Mouse (Mus musculus): ENCODE data around the gene Gm9195.

- TF ChIP-seq CTCF (conservative IDR thresholded peaks at IDR 0.05; ENCODE audit: insufficient read depth, insufficient read length, low read depth, low read length): no peak
- TF ChIP-seq POLR2A (IDR thresholded peaks at IDR 0.05; ENCODE audit: low read depth, low read length): no peak
Observed at GRCm38 (mm10) chr14:72490367-72490766, 1.3 kb downstream of the Gm9195 start.

All from kidney, adult 2 months (tissue).